Mouse (Mus musculus) testis, adult 2 months (tissue): Measurements from ENCODE around the gene Kank2.

ENCODE experiments used
- CTCF ChIP-seq: fragments of 200-500 bp; IDR thresholded peaks from 2 replicates; pipeline ENCODE4 v1.5.1; 2012; ENCODE audit warnings: low read depth, mild to moderate bottlenecking, inconsistent platforms, low read length, moderate library complexity; ENCODE audit not compliant: control insufficient read depth, insufficient read depth, insufficient replicate concordance
- POLR2A ChIP-seq: fragments of 200-500 bp; IDR thresholded peaks from 2 replicates; pipeline ENCODE4 v1.6.1; 2012; ENCODE audit warnings: low read depth, mild to moderate bottlenecking, inconsistent platforms, low read length, moderate library complexity; ENCODE audit not compliant: control insufficient read depth

- no peak for TF ChIP-seq CTCF
- no peak for TF ChIP-seq POLR2A
Measured at GRCm38 (mm10) chr9:21768511-21769411, 29.8 kb downstream of the Kank2 start.
